Mouse (Mus musculus) central nervous system, embryonic 14 days (tissue): ENCODE measurements around the gene Vwde. TPM values are rescaled to one million over a fixed set of nuclear protein-coding genes. Genes with fewer than 3 reads are reported as not detected.

ENCODE experiments used
- polyA plus RNA-seq: library from polyadenylated mRNA; depleted of rRNA; stranded (reverse); fragments of >200 nt; gene quantifications from 2 replicates; pipeline ENCODE4 v1.2.3, GENCODE M21; 2012; rRNA removed

The Vwde gene
- polyA plus RNA-seq = 0.07 and 0.14 TPM in 2 replicates

GRCm38 (mm10) chr6:13224596-13225227, at the start of gene Vwde:
TSS of gene Vwde (minus strand) at chr6:13224965.

Other genes with a start within 250 kb of the Vwde start
- 25.4 and 26.0 TPM in 2 replicates for gene Tmem106b, start 155.2 kb downstream of the Vwde start, polyA plus RNA-seq